Mouse (Mus musculus) adrenal gland, postnatal 10 days (tissue): ENCODE data around the gene Nudt8. TPM values are rescaled to one million over a fixed set of nuclear protein-coding genes. Genes with fewer than 3 reads are reported as not detected.

ENCODE experiments used
- total RNA-seq, 2 experiments: library from RNA; stranded (reverse); gene quantifications; 2 replicates each; pipeline ENCODE4 v1.2.3; 2021

The Nudt8 gene
- total RNA-seq, 2 experiments from 2014 or later, result 39.4 to 40.5 TPM

Other genes with a start within 250 kb of the Nudt8 start
- gene Kmt5b, start 233.2 kb upstream of the Nudt8 start, total RNA-seq, result 10 to 100 TPM; 42.2 to 55.8 TPM
- 10 to 100 TPM; 46.6 to 53.1 TPM for gene Chka, start 148.8 kb upstream of the Nudt8 start, total RNA-seq
- 10 to 100 TPM; 40.7 to 52.9 TPM for gene Tcirg1, start 93.4 kb upstream of the Nudt8 start, total RNA-seq
- 100 to 1,000 TPM; 409 to 436 TPM for gene Ndufs8, start 87.8 kb upstream of the Nudt8 start, total RNA-seq
- 10 to 100 TPM; 50.9 to 71.0 TPM for gene Aldh3b1, start 70.8 kb upstream of the Nudt8 start, total RNA-seq
- gene Unc93b1, start 65.4 kb upstream of the Nudt8 start, total RNA-seq, result 10 to 100 TPM; 42.5 to 47.5 TPM
- under 1 TPM; 0.63 to 0.76 TPM for gene Aldh3b3, start 41.9 kb upstream of the Nudt8 start, total RNA-seq
- gene Aldh3b2, start 28.3 kb upstream of the Nudt8 start, total RNA-seq, result 10 to 100 TPM in 1 of 2 experiments, 1 to 10 TPM in 1; 8.9 to 11.2 TPM
- gene Acy3, start 14.0 kb upstream of the Nudt8 start, total RNA-seq, result 10 to 100 TPM; 32.0 to 33.3 TPM
- not detected for gene Tbx10, start 7.8 kb upstream of the Nudt8 start, total RNA-seq
- gene Gm49405, start within 50 bp of the Nudt8 start, total RNA-seq, result 1 to 10 TPM in 1 of 2 experiments, under 1 TPM in 1; 0.72 to 1.9 TPM
- 1 to 10 TPM; 1.3 to 3.0 TPM for gene Doc2g, start 2.7 kb downstream of the Nudt8 start, total RNA-seq
- gene Ndufv1, start 12.2 kb downstream of the Nudt8 start, total RNA-seq, result 100 to 1,000 TPM; 683 to 759 TPM
- 100 to 1,000 TPM; 270 to 316 TPM for gene Gstp1, start 37.4 kb downstream of the Nudt8 start, total RNA-seq
- gene Gstp2, start 45.4 kb downstream of the Nudt8 start, total RNA-seq, result 10 to 100 TPM; 34.9 to 50.2 TPM
- gene Gstp3, start 59.0 kb downstream of the Nudt8 start, total RNA-seq, result 10 to 100 TPM; 42.6 to 90.1 TPM
- gene Cabp2, start 81.0 kb downstream of the Nudt8 start, total RNA-seq, result under 1 TPM in 1 of 2 experiments, not detected in 1; 0.63 TPM
- 10 to 100 TPM; 56.3 to 64.1 TPM for gene Cdk2ap2, start 96.6 kb downstream of the Nudt8 start, total RNA-seq
- 10 to 100 TPM; 59.7 to 75.1 TPM for gene Pitpnm1, start 99.4 kb downstream of the Nudt8 start, total RNA-seq
- 10 to 100 TPM; 71.5 to 73.4 TPM for gene Aip, start 125.3 kb downstream of the Nudt8 start, total RNA-seq
- not detected for gene Gpr152, start 139.2 kb downstream of the Nudt8 start, total RNA-seq
- 1 to 10 TPM in 1 of 2 experiments, under 1 TPM in 1; 0.69 to 1.9 TPM for gene Cabp4, start 143.5 kb downstream of the Nudt8 start, total RNA-seq
- gene Coro1b, start 148.0 kb downstream of the Nudt8 start, total RNA-seq, result 100 to 1,000 TPM; 185 to 193 TPM
- gene Ptprcap, start 153.0 kb downstream of the Nudt8 start, total RNA-seq, result 10 to 100 TPM; 11.5 to 14.0 TPM
- 10 to 100 TPM; 26.5 to 38.2 TPM for gene Rps6kb2, start 162.8 kb downstream of the Nudt8 start, total RNA-seq
- gene Carns1, start 174.9 kb downstream of the Nudt8 start, total RNA-seq, result 1 to 10 TPM; 4.8 to 8.8 TPM
- gene Tbc1d10c, start 190.7 kb downstream of the Nudt8 start, total RNA-seq, result 1 to 10 TPM; 4.2 to 6.6 TPM
- gene Ppp1ca, start 191.5 kb downstream of the Nudt8 start, total RNA-seq, result 100 to 1,000 TPM; 411 to 414 TPM
- gene Rad9a, start 201.1 kb downstream of the Nudt8 start, total RNA-seq, result 10 to 100 TPM in 1 of 2 experiments, 1 to 10 TPM in 1; 7.4 to 10.8 TPM
- 1 to 10 TPM; 8.3 to 9.8 TPM for gene Clcf1, start 213.7 kb downstream of the Nudt8 start, total RNA-seq
- gene AC109138.7, start 213.8 kb downstream of the Nudt8 start, total RNA-seq, result not detected
- gene Pold4, start 231.3 kb downstream of the Nudt8 start, total RNA-seq, result 10 to 100 TPM; 34.7 to 35.6 TPM